Mouse (Mus musculus) kidney, embryonic 15.5 days (tissue): ENCODE data around the gene Dscaml1. TPM values are rescaled to one million over a fixed set of nuclear protein-coding genes. Genes with fewer than 3 reads are reported as not detected.
A peak's percentile ranks its signal among the peaks of the same experiment; 100 is the strongest.

Experiments
- ATAC-seq: fragments of 200-750 bp; cut with Nextera tagmentation; replicated peaks from 2 replicates; pipeline ENCODE4 v1.8.0; 2017; ENCODE audit warnings: moderate TSS enrichment; ENCODE audit not compliant: low FRiP score
- H3K27ac ChIP-seq: fragments of 300-500 bp; sonication (generic); 2 replicates; pipeline ENCODE4 v1.5.1; 2015; ENCODE audit warnings: mild to moderate bottlenecking, inconsistent platforms
- H3K27me3 ChIP-seq: fragments of 300-500 bp; sonication (generic); 2 replicates; pipeline ENCODE4 v1.6.1; 2015; ENCODE audit warnings: inconsistent platforms
- H3K36me3 ChIP-seq: fragments of 300-500 bp; sonication (generic); 2 replicates; pipeline ENCODE4 v1.6.1; 2015; ENCODE audit warnings: inconsistent platforms
- H3K4me1 ChIP-seq: fragments of 300-500 bp; sonication (generic); 2 replicates; pipeline ENCODE4 v1.6.1; 2015; ENCODE audit warnings: inconsistent platforms
- H3K4me2 ChIP-seq: fragments of 300-500 bp; sonication (generic); 2 replicates; pipeline ENCODE4 v1.6.1; 2015; ENCODE audit warnings: moderate library complexity, mild to moderate bottlenecking, inconsistent platforms
- H3K4me3 ChIP-seq: fragments of 300-500 bp; sonication (generic); replicated peaks from 2 replicates; pipeline ENCODE4 v1.5.1; 2015; ENCODE audit warnings: mild to moderate bottlenecking, inconsistent platforms
- H3K9ac ChIP-seq: fragments of 300-500 bp; sonication (generic); 2 replicates; pipeline ENCODE4 v1.6.1; 2015; ENCODE audit warnings: mild to moderate bottlenecking, inconsistent platforms
- H3K9me3 ChIP-seq: fragments of 300-500 bp; sonication (generic); replicated peaks from 2 replicates; pipeline ENCODE4 v1.6.1; 2016; ENCODE audit warnings: inconsistent platforms
- WGBS: fragments of 180-500 bp; shearing (Covaris S2); methylation state at CpG from one replicate; pipeline ENCODE4 v1.1.7; 2015; ENCODE audit warnings: mixed read lengths; 5-methylcytosine and 5-hydroxymethylcytosine counted together
- polyA plus RNA-seq: library from polyadenylated mRNA; unstranded; fragments of >200 nt; fragmentation: Nextera tagmentation; extraction: Ambion mirVana; gene quantifications from 2 replicates; pipeline ENCODE4 v1.2.1, GENCODE M21; 2015

The Dscaml1 gene
- 0.13 and 0.30 TPM in 2 replicates for polyA plus RNA-seq

DNA sequence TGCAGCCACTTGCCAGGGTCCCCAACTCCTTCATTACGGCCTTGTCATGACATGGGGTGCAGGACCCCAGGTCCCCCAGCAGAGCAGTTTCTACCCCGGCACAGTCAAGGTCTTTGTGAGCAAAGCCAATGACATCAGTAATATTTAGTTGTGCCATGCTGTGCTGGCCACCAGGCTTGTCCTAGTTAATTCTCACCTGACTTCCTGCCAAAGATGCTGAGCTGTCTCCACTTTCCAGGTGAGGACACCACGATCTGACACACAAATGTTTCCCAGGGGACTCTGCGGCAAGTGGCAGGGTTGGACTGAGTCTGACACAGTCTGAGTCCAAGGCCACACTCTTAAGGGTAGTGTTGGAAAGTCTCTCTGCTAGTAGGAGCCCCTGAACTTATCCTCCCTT lies at the start of gene Dscaml1:
TSS of gene Dscaml1 (plus strand) at position 173 of the 400 bp plus-strand sequence.
- no peak within 1 kb of the TSS for H3K27ac ChIP-seq
- H3K9me3 ChIP-seq: no peaks in the 10 kb centered on the region
- H3K4me3 ChIP-seq: no peak within 1 kb of the TSS
- peaks cover 16% of the 10 kb centered on the region for H3K4me1 ChIP-seq
- H3K36me3 ChIP-seq: no peaks in the 10 kb centered on the region
- 85% methylated on average over 4 of the region's 4 CpGs for WGBS
- peaks cover 47% of the 10 kb centered on the region for H3K27me3 ChIP-seq
- no peak within 1 kb of the TSS for H3K9ac ChIP-seq
- ATAC-seq: no peak
- no peak within 1 kb of the TSS for H3K4me2 ChIP-seq

DNA sequence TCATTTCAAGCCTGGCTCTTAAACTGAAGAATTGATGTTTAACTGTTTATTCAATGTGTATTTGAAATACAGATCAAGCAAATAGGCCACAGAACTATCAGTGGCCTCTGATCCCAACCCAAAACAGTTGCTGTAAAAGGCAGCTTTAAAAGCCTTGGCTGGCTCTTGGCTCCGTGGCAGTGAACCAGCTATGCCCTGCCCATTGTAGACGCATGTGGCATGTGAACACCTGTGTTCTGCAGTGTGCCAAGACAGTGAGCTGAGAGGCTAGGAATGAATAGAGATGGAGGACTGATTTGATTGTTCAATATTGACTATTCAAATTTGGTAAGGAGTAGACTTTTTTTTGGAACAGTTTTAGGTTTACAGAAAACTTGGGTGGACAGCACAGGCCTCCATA lies 49.5 kb upstream of the Dscaml1 start:
- WGBS: 84% methylated on average over 2 of the region's 2 CpGs
- Histone ChIP-seq H3K4me3 (no peak overlapping the region), H3K36me3 (no peaks in the 10 kb centered on the region), H3K27ac (no peak overlapping the region), H3K27me3 (no peaks in the 10 kb centered on the region), H3K9ac (no peak overlapping the region), H3K4me2 (no peak overlapping the region), H3K9me3 (no peaks in the 10 kb centered on the region), H3K4me1 (peaks cover 71% of the 10 kb centered on the region)
- no peak for ATAC-seq

DNA sequence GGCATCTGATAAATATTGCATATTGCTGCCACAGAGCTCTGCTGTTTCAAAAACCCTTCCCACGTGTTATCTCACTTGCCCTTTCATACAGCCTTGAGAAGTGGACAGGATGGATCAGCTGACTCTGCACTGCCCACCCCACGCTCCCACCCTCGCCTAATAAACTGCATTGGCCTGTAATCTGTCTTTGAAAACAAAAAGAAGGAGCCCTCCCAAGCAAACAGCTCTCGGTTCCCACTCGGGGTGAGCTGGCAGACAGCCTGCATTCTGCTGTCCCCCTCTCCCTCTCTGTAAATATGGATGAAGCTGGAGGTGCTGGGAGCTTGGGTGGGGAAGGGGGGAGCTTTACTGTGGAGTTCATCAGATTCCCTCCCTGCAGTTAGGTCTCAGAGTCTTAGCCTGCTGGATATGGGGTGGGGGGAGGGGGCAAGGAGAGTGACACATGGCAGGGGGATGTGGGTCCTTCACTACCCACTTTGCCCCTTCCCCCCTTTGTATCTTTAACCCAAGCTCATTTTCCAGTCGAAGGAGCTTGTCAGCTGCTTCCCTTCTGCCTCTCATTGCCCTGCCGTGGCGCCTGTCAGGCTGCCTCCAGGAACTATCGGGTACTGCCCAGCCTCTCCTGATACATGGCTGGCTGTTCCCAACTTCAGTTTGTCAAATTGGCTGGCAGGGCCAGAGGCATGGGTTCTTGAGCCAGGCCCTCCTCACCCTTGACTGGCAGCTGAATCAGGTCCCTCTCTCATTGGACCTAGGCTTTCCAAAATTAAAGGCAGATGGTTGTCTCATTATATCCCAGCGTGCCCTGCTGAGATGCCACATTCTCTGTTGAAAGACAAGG lies 45.8 kb upstream of the Dscaml1 start:
- no peaks in the 10 kb centered on the region for H3K27me3 ChIP-seq
- H3K9me3 ChIP-seq: no peaks in the 10 kb centered on the region
- peak overlapping the region; percentile 67 for H3K27ac ChIP-seq
- peaks cover 54% of the 10 kb centered on the region for H3K4me1 ChIP-seq
- no peak overlapping the region for H3K4me2 ChIP-seq
- 0 out of 2 replicates have a peak, but pooled peaks have one; percentile 60 for ATAC-seq
- H3K4me3 ChIP-seq: no peak overlapping the region
- 38% methylated on average over 10 of the region's 10 CpGs for WGBS
- H3K9ac ChIP-seq: no peak overlapping the region
- no peaks in the 10 kb centered on the region for H3K36me3 ChIP-seq

DNA sequence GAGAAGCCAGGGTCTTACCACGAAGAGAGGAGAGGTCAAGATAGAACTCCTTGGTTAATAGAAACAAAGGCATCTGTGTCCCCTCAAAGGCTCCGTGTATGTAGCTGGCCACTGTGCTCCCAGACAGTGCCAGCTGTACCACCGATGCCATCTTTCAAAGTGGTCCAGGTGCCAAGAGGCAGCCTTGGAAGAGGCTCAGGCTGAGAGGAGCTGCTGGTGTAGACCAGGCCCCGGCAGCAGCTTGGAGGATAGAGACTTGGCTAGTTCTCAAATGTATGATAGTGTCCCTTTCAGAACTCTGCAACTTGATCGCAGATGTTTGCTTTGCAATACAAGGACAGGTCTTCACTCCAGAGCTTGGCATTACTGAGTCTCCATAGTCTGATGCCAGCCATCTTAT lies 44.1 kb upstream of the Dscaml1 start:
- no peaks in the 10 kb centered on the region for H3K9me3 ChIP-seq
- WGBS: 74% methylated on average over 5 of the region's 5 CpGs
- no peak overlapping the region for H3K4me2 ChIP-seq
- no peaks in the 10 kb centered on the region for H3K27me3 ChIP-seq
- peaks cover 47% of the 10 kb centered on the region for H3K4me1 ChIP-seq
- ATAC-seq: no peak
- no peak overlapping the region for H3K4me3 ChIP-seq
- H3K9ac ChIP-seq: no peak overlapping the region
- H3K36me3 ChIP-seq: no peaks in the 10 kb centered on the region
- H3K27ac ChIP-seq: no peak overlapping the region

DNA sequence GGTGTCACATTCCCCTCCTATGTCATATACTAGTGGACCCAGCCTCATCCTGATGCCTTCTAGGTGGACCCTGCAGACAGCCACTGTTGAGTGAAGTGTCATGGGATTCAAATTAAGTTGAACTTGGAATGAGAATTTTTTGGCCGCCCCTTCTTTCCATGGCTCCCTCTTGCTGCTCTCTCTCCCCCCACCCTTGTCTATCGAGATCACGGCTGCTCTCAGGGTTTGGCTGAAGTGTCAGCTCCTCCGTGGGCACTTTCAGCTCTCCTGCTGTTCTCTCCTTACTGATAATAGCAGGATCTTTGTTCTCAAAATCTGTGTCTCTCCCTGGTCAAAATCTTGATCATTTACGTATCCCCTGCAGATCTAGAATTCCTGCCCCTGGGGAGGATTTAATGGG lies 43.6 kb upstream of the Dscaml1 start:
- WGBS: 83% methylated on average over 5 of the region's 5 CpGs
- Histone ChIP-seq H3K4me3 (no peak overlapping the region), H3K36me3 (no peaks in the 10 kb centered on the region), H3K4me2 (no peak overlapping the region), H3K27ac (no peak overlapping the region), H3K9ac (no peak overlapping the region), H3K27me3 (no peaks in the 10 kb centered on the region), H3K4me1 (peaks cover 47% of the 10 kb centered on the region), H3K9me3 (no peaks in the 10 kb centered on the region)
- ATAC-seq: no peak

DNA sequence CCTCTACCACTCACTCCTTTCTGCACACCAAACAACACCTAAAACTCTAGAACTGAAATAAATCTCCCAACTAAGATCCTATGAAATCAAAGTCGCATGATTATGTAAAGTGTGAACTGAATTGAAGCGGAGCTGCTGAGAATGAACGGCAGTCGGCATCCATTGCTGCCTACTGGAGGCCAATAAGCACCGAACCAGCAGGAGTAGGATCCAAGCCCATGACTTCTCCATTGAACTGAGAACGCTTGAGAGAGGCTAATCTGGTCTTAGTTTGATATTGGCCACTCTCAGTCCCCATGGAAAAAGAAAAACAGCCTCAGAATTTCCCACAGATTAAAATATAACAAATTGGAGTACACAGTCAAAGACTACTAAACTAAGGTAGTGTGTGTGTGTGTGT lies 42.5 kb upstream of the Dscaml1 start:
- WGBS: 94% methylated on average over 6 of the region's 6 CpGs

DNA sequence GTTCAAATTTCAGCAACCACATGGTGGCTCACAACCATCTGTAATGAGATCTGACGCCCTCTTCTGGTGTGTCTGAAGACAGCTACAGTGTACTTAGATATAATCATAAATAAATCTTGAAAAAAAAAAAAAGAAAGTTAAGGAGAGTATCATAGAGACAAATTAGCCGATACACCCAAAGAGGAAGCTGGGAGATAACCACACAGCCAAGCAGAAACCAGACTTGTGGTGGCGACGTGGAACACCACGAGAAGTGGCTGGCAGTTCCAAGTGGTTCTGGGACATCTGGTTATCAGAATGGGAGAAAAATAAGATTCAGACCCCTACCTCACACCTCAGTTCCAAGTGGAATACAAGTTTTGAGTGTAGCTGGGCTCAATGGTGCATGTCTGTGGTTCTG lies 39.7 kb upstream of the Dscaml1 start:
- Histone ChIP-seq H3K4me3 (no peak overlapping the region), H3K9me3 (no peaks in the 10 kb centered on the region), H3K27me3 (no peaks in the 10 kb centered on the region), H3K9ac (no peak overlapping the region), H3K4me2 (no peak overlapping the region), H3K27ac (no peak overlapping the region), H3K4me1 (peaks cover 14% of the 10 kb centered on the region), H3K36me3 (no peaks in the 10 kb centered on the region)
- WGBS: 84% methylated on average over 5 of the region's 5 CpGs
- ATAC-seq: no peak

More for the DNA sequence above, 42.5 kb upstream of the Dscaml1 start:
- Histone ChIP-seq H3K9me3 (no peaks in the 10 kb centered on the region), H3K27me3 (no peaks in the 10 kb centered on the region), H3K4me2 (no peak overlapping the region), H3K4me3 (no peak overlapping the region), H3K9ac (no peak overlapping the region), H3K27ac (no peak overlapping the region), H3K36me3 (no peaks in the 10 kb centered on the region), H3K4me1 (peaks cover 41% of the 10 kb centered on the region)
- ATAC-seq: no peak

DNA sequence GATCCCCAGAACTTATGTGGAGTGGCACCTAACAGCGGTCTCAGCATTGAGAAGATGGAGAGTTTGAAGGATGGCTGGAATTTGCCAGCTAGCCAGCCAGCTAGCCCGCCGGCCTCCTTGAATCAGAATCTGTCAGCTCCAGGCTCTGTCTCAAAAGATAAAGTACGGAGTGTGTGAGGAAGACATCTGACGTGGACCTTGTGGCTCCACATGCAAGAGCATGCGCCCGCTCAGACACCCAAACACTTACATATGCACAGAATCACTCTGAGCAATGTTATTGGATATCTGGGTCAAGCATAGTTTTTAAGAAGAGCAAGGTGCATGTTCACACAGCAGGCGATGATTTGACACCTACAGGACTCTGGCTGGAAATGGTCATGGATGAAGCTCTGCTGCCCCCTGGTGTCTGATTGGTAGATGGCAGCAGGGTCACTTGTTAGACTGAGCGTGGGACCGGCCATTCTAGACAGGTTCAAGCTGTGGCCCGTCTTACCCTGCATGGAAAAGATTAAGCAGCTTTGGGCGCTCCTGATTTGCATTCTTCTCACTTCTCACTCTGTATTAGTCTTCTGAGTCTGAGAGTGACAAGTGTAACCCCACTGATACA lies 37.9 kb upstream of the Dscaml1 start:
- no peak overlapping the region for H3K4me2 ChIP-seq
- peak; percentile 67 for ATAC-seq
- H3K27ac ChIP-seq: no peak overlapping the region
- H3K4me3 ChIP-seq: no peak overlapping the region
- WGBS: 45% methylated on average over 12 of the region's 12 CpGs
- no peak overlapping the region for H3K9ac ChIP-seq
- H3K27me3 ChIP-seq: no peaks in the 10 kb centered on the region
- 0 out of 2 replicates have a peak, but pooled peaks cover 3% of the 10 kb centered on the region for H3K4me1 ChIP-seq
- H3K36me3 ChIP-seq: peaks cover 12% of the 10 kb centered on the region; the same call in 1 of the 2 replicates
- no peaks in the 10 kb centered on the region for H3K9me3 ChIP-seq

DNA sequence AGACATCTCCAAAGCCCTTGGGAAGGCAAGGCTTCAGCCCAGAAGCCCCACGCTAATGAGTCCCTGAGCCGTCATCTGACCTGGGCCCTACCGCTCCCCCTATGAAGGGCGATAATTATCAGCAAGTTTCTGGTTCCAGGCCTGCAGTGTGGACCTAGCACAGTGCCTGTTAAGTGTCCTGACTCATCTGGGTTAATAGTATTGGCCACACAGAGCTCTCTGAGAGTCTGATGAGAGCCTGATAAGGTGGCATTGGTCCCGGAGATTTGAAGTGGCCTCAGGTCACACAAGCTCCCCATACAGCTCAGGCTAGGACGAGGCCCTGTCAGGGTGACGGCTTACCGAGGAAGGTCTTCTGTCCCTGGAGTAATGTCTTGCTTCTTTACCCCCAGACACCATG lies 36.8 kb upstream of the Dscaml1 start:
- ATAC-seq: no peak
- WGBS: 79% methylated on average over 8 of the region's 8 CpGs
- 0 out of 2 replicates have a peak, but pooled peaks cover 3% of the 10 kb centered on the region for H3K4me1 ChIP-seq

DNA sequence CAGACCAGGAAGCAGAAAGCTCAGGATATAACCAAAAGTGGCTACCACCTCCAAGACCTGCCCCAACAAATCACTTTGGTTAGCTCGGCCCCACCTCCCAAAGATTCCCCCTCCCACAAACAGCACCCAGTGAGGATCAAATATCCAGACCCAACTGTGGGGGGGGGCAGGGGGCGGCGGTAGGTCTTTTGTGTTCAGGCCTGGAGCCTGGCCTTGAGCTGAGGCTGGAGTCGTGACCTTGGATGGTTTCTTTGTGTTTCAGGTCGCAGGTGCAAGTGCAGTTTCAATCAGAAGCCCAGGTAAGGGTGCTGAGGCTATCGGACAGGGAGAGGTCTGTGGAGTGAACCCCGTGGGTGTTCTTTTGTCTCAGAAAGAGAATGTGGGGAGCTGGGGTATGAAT lies 35.1 kb upstream of the Dscaml1 start:
- H3K4me3 ChIP-seq: no peak overlapping the region
- no peaks in the 10 kb centered on the region for H3K27me3 ChIP-seq
- no peaks in the 10 kb centered on the region for H3K9me3 ChIP-seq
- H3K27ac ChIP-seq: no peak overlapping the region
- H3K9ac ChIP-seq: no peak overlapping the region
- peaks cover 36% of the 10 kb centered on the region; the same call in 1 of the 2 replicates for H3K36me3 ChIP-seq
- peaks cover 11% of the 10 kb centered on the region for H3K4me1 ChIP-seq
- 66% methylated on average over 7 of the region's 7 CpGs for WGBS
- no peak overlapping the region for H3K4me2 ChIP-seq
- no peak for ATAC-seq

More for the DNA sequence above, 36.8 kb upstream of the Dscaml1 start:
- Histone ChIP-seq H3K4me2 (no peak overlapping the region), H3K27ac (no peak overlapping the region), H3K36me3 (peaks cover 22% of the 10 kb centered on the region; the same call in 1 of the 2 replicates), H3K9me3 (no peaks in the 10 kb centered on the region), H3K4me3 (no peak overlapping the region), H3K27me3 (no peaks in the 10 kb centered on the region), H3K9ac (no peak overlapping the region)

DNA sequence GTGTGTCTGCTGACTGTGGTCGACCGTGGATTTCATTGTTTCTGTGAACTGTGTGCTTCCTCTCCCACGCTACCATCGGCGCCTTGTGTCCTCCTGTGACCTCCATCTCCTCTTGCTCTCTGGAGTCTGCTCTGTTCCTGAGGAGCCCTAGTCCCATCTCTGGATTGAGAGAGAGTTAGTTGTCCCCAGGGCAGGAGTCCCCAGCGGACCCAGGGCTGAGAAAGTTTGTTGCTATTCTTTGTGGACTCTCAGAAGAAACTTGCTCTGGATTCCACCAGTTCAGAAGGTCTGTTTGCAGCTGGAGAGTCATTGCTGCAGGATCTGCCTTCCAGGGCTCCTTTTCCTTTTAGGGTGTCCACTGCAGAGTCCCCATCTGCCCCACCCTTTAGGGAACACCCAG lies 31.2 kb upstream of the Dscaml1 start:
- no peaks in the 10 kb centered on the region for H3K27me3 ChIP-seq
- no peak overlapping the region for H3K4me3 ChIP-seq
- H3K4me2 ChIP-seq: no peak overlapping the region
- 0 out of 2 replicates have a peak overlapping the region, but pooled peaks have one; percentile 27 for H3K27ac ChIP-seq
- 78% methylated on average over 6 of the region's 6 CpGs for WGBS
- H3K9me3 ChIP-seq: no peaks in the 10 kb centered on the region
- no peak for ATAC-seq
- peaks cover 16% of the 10 kb centered on the region for H3K4me1 ChIP-seq
- H3K36me3 ChIP-seq: peaks cover 36% of the 10 kb centered on the region; the same call in 1 of the 2 replicates
- H3K9ac ChIP-seq: no peak overlapping the region

DNA sequence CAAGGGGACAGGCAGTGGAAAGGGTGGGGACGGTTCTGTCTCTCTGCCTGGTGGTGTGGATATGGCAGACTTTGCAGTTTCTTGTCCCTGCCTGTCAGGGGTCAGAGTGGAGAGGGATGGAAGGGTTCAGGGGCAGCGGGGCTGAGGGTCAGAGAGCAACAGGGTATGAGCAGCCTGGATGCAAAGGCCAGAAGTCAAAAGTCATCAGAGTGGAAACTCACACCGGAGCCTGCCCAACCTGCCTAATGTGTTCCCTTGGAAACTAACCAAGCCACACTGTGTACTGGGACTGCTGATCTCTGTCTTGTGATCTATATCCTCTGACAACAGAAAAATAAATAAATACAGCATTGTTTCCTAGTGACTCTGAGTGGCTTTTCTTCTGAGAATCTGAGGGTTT lies 30.6 kb upstream of the Dscaml1 start:
- no peak overlapping the region for H3K4me2 ChIP-seq
- H3K36me3 ChIP-seq: peaks cover 36% of the 10 kb centered on the region; the same call in 1 of the 2 replicates
- 0 out of 2 replicates have a peak overlapping the region, but pooled peaks have one; percentile 27 for H3K27ac ChIP-seq
- H3K9ac ChIP-seq: no peak overlapping the region
- H3K9me3 ChIP-seq: no peaks in the 10 kb centered on the region
- peaks cover 16% of the 10 kb centered on the region for H3K4me1 ChIP-seq
- 49% methylated on average over 3 of the region's 3 CpGs for WGBS
- H3K4me3 ChIP-seq: no peak overlapping the region
- ATAC-seq: no peak
- no peaks in the 10 kb centered on the region for H3K27me3 ChIP-seq
